Mouse (Mus musculus) midbrain, embryonic 16.5 days (tissue): ENCODE data around the gene Rest. TPM values are rescaled to one million over a fixed set of nuclear protein-coding genes. Genes with fewer than 3 reads are reported as not detected.

ENCODE experiments used
- ATAC-seq: fragments of 200-750 bp; cut with Nextera tagmentation; 2 replicates; pipeline ENCODE4 v1.8.0; 2017; ENCODE audit warnings: moderate TSS enrichment
- H3K27ac ChIP-seq: fragments of 300-500 bp; sonication (generic); 2 replicates; pipeline ENCODE4 v1.5.1; 2014; ENCODE audit warnings: mild to moderate bottlenecking, low read length, mixed read lengths
- H3K27me3 ChIP-seq: fragments of 300-500 bp; sonication (generic); 2 replicates; pipeline ENCODE4 v1.6.1; 2014; ENCODE audit warnings: low read depth, low read length, mixed read lengths; ENCODE audit not compliant: control insufficient read depth, insufficient read depth
- H3K36me3 ChIP-seq: fragments of 300-500 bp; sonication (generic); 2 replicates; pipeline ENCODE4 v1.6.1; 2014; ENCODE audit warnings: mild to moderate bottlenecking, low read length, moderate library complexity, mixed read lengths; ENCODE audit not compliant: control insufficient read depth, insufficient read depth
- H3K4me1 ChIP-seq: fragments of 300-500 bp; sonication (generic); 2 replicates; pipeline ENCODE4 v1.6.1; 2014; ENCODE audit warnings: mild to moderate bottlenecking, low read length, mixed read lengths; ENCODE audit not compliant: control insufficient read depth, insufficient read depth
- H3K4me2 ChIP-seq: fragments of 300-500 bp; sonication (generic); 2 replicates; pipeline ENCODE4 v1.6.1; 2014; ENCODE audit warnings: mild to moderate bottlenecking, low read length, mixed read lengths
- H3K4me3 ChIP-seq: fragments of 300-500 bp; sonication (generic); 2 replicates; pipeline ENCODE4 v1.5.1; 2014; ENCODE audit warnings: low read depth, mild to moderate bottlenecking, low read length, moderate library complexity, mixed read lengths
- H3K9ac ChIP-seq: fragments of 300-500 bp; sonication (generic); 2 replicates; pipeline ENCODE4 v1.6.1; 2014; ENCODE audit warnings: low read depth, low read length, mixed read lengths
- H3K9me3 ChIP-seq: fragments of 300-500 bp; sonication (generic); replicated peaks from 2 replicates; pipeline ENCODE4 v1.6.1; 2014; ENCODE audit warnings: mild to moderate bottlenecking, low read length, mixed read lengths; ENCODE audit not compliant: control insufficient read depth, poor library complexity, severe bottlenecking
- WGBS: fragments of 180-500 bp; shearing (Covaris S2); extraction: QIAGEN DNeasy Blood & Tissue Kit; methylation state at CpG from one replicate; pipeline ENCODE4 v1.1.7; 2014; 5-methylcytosine and 5-hydroxymethylcytosine counted together
- microRNA-seq: library from miRNA; unstranded; fragments of <30 nt; microRNA quantifications from one replicate; pipeline ENCODE4, GENCODE M21; 2017
- polyA plus RNA-seq: library from polyadenylated mRNA; unstranded; fragments of >200 nt; fragmentation: Nextera tagmentation; extraction: Ambion mirVana; gene quantifications from 2 replicates; pipeline ENCODE4 v1.2.1, GENCODE M21; 2015

Rest gene
- polyA plus RNA-seq, 1 experiment from 2014 or later, result 4.9 TPM

- whole genome bisulfite sequencing, result under 1% methylated on average over 84 of the region's 85 CpGs
- Histone ChIP-seq H3K9me3 (no peaks in the 10 kb centered on the region), H3K36me3 (peaks cover 12% of the 10 kb centered on the region; the same call in 1 of the 2 replicates), H3K27ac (peak within 1 kb of the TSS; percentile 90), H3K4me2 (peak within 1 kb of the TSS; percentile 99), H3K9ac (peak within 1 kb of the TSS; percentile 82), H3K27me3 (no peaks in the 10 kb centered on the region), H3K4me3 (peak within 1 kb of the TSS; percentile 76), H3K4me1 (peaks cover 22% of the 10 kb centered on the region)
- peak; percentile 96 for ATAC-seq
These were observed 44.9 kb downstream of the Rest start, which contains the start of the genes Noa1 and Polr2b for GRCm38 (mm10) chr5:77309924-77310772. Noa1 (minus strand) TSS chr5:77310084. Polr2b (plus strand) TSS chr5:77310147.

- no peaks in the 10 kb centered on the region for H3K27me3 ChIP-seq
- no peak overlapping the region for H3K27ac ChIP-seq
- H3K9me3 ChIP-seq, result no peaks in the 10 kb centered on the region
- no peak overlapping the region for H3K4me2 ChIP-seq
- H3K4me3 ChIP-seq, result no peak overlapping the region
- no peak for ATAC-seq
- WGBS, result 93% methylated on average over 4 of the region's 4 CpGs
- H3K4me1 ChIP-seq, result peaks cover 10% of the 10 kb centered on the region
- peaks cover 16% of the 10 kb centered on the region for H3K36me3 ChIP-seq
- H3K9ac ChIP-seq, result no peak overlapping the region
These were observed 48.9 kb downstream of the Rest start for GRCm38 (mm10) chr5:77314206-77314605.

GRCm38 (mm10) chr5:77314986-77315385 lies 49.7 kb downstream of the Rest start:
- Histone ChIP-seq H3K4me3 (no peak overlapping the region), H3K27me3 (no peaks in the 10 kb centered on the region), H3K9ac (no peak overlapping the region), H3K4me1 (peaks cover 10% of the 10 kb centered on the region), H3K9me3 (no peaks in the 10 kb centered on the region), H3K27ac (no peak overlapping the region), H3K36me3 (peaks cover 18% of the 10 kb centered on the region), H3K4me2 (no peak overlapping the region)
- WGBS, result 96% methylated on average over 6 of the region's 6 CpGs
- ATAC-seq, result no peak

GRCm38 (mm10) chr5:77324936-77325335 lies 59.6 kb downstream of the Rest start:
- Histone ChIP-seq H3K27ac (no peak overlapping the region), H3K4me1 (no peaks in the 10 kb centered on the region), H3K4me2 (no peak overlapping the region), H3K9me3 (no peaks in the 10 kb centered on the region), H3K36me3 (peaks cover 69% of the 10 kb centered on the region), H3K4me3 (no peak overlapping the region), H3K9ac (no peak overlapping the region), H3K27me3 (no peaks in the 10 kb centered on the region)
- 81% methylated on average over 1 of the region's 1 CpGs for WGBS
- no peak for ATAC-seq

GRCm38 (mm10) chr5:77330154-77330553 lies 64.9 kb downstream of the Rest start:
- H3K27ac ChIP-seq, result no peak overlapping the region
- ATAC-seq, result no peak
- H3K27me3 ChIP-seq, result no peaks in the 10 kb centered on the region
- H3K9me3 ChIP-seq, result no peaks in the 10 kb centered on the region
- no peaks in the 10 kb centered on the region for H3K4me1 ChIP-seq
- no peak overlapping the region for H3K4me2 ChIP-seq
- H3K36me3 ChIP-seq, result peaks cover 54% of the 10 kb centered on the region
- H3K4me3 ChIP-seq, result no peak overlapping the region
- H3K9ac ChIP-seq, result no peak overlapping the region
- 75% methylated on average over 5 of the region's 5 CpGs for WGBS

Small RNA genes within 50 kb of the gene (microRNA-seq; reads per million reads assigned to microRNA genes)
- not detected for gene Mir5098

Other genes starting within 250 kb of the Rest start
- gene Thegl, start 249.5 kb upstream of the Rest start, polyA plus RNA-seq, result 0.85 and 0.89 TPM in 2 replicates
- 0.78 and 0.88 TPM in 2 replicates for gene Hopx, start 150.4 kb upstream of the Rest start, polyA plus RNA-seq
- gene Spink2, start 54.0 kb upstream of the Rest start, polyA plus RNA-seq, result 0.41 and 0.48 TPM in 2 replicates
- 36.2 and 36.5 TPM in 2 replicates for gene Noa1, start 44.6 kb downstream of the Rest start, polyA plus RNA-seq
- gene Polr2b, start 44.7 kb downstream of the Rest start, polyA plus RNA-seq, result 62.5 and 64.9 TPM in 2 replicates
- gene Igfbp7, start 142.6 kb downstream of the Rest start, polyA plus RNA-seq, result 57.9 and 59.4 TPM in 2 replicates